Mouse (Mus musculus) Patski (cell line): Measurements from ENCODE around the gene Ccdc136. TPM values are rescaled to one million over a fixed set of nuclear protein-coding genes. Genes with fewer than 3 reads are reported as not detected.

Experiments
- ATAC-seq: fragments of 100-300 bp; one replicate; pipeline ENCODE4 v1.8.0; 2021
- CTCF ChIA-PET: fragments of 350-600 bp; sonication (Branson Sonifier 250); formaldehyde crosslinking; loops from one replicate; lab custom pipeline; 2022; ENCODE audit warnings: inconsistent platforms; lab: Charles Lee
- POLR2A ChIA-PET: fragments of 350-600 bp; sonication (Branson Sonifier 250); formaldehyde crosslinking; loops from one replicate; lab custom pipeline; 2022; ENCODE audit warnings: antibody characterized with exemption, inconsistent platforms; lab: Charles Lee
- DNase-seq: peaks from one replicate; pipeline ENCODE4 v3.0.0-alpha.2; 2011; ENCODE audit warnings: low read depth, low spot score
- H3K27me3 ChIP-seq: fragments of 371-371 bp; one replicate; pipeline ENCODE4 v1.5.1; 2021
- CTCF ChIP-seq: fragments of 100-300 bp; IDR thresholded peaks from one replicate; pipeline ENCODE4 v1.5.1; 2021
- in situ Hi-C: fragments of 300-500 bp; cut with MboI; formaldehyde crosslinking; loops from 3 replicates; pipeline ENCODE4 v1.11.1; 2018; ENCODE audit warnings: low pct_unique_long_range_greater_than_20kb, mixed read lengths
- polyA plus RNA-seq: library from polyadenylated mRNA; unstranded; gene quantifications from one replicate; pipeline ENCODE4 v1.2.3, GENCODE M21; 2021

Gene Ccdc136
- polyA plus RNA-seq, 1 experiment from 2014 or later: 27.6 TPM

GRCm38 (mm10) chr6:29463388-29463787 is 67.3 kb downstream of the Ccdc136 start:
- DNase-seq: no peak
- CTCF ChIA-PET: interaction anchor here (1.3 kb wide), 1 partner anchor 26 kb away, joined by 3 read pairs; no protein-coding TSS in a partner anchor
- in situ Hi-C loops: no loop called here
- no peak for ATAC-seq
- H3K27me3 ChIP-seq: no peaks in the 10 kb centered on the region
- POLR2A ChIA-PET: no interaction called here
- no peak for TF ChIP-seq CTCF

GRCm38 (mm10) chr6:29467583-29468354 is 71.7 kb downstream of the Ccdc136 start, which contains the start of gene Atp6v1f:
TSS of gene Atp6v1f (plus strand) at chr6:29467718.
- H3K27me3 ChIP-seq: no peaks in the 10 kb centered on the region
- no peak for TF ChIP-seq CTCF
- CTCF ChIA-PET: no interaction called here
- in situ Hi-C loops: no loop called here
- POLR2A ChIA-PET: interaction anchor here (0.5 to 1.1 kb wide), 3 partner anchors 18 to 345 kb away, joined by 3 to 5 read pairs (median 4); no protein-coding TSS in a partner anchor
- DNase-seq (peak; percentile 77), ATAC-seq (peak; percentile 60)

- H3K27me3 ChIP-seq: no peaks in the 10 kb centered on the region
- CTCF ChIA-PET: no interaction called here
- POLR2A ChIA-PET: interaction anchor here (0.8 kb wide), 1 partner anchor 33 kb away, joined by 4 read pairs; no protein-coding TSS in a partner anchor
- no peak for TF ChIP-seq CTCF
- in situ Hi-C loops: no loop called here
- DNase-seq (no peak), ATAC-seq (no peak)
These were observed 72.7 kb downstream of the Ccdc136 start for GRCm38 (mm10) chr6:29468851-29469250.

GRCm38 (mm10) chr6:29471137-29471536 is 75.0 kb downstream of the Ccdc136 start, which contains the start of gene Atp6v1fnb:
TSS of gene Atp6v1fnb (plus strand) at chr6:29471437.
- no peak for TF ChIP-seq CTCF
- DNase-seq (no peak), ATAC-seq (no peak)
- ChIA-PET CTCF (no interaction called here), POLR2A (no interaction called here)
- in situ Hi-C loops: no loop called here
- H3K27me3 ChIP-seq: no peaks in the 10 kb centered on the region

GRCm38 (mm10) chr6:29473941-29474691 is 78.0 kb downstream of the Ccdc136 start:
- ATAC-seq: no peak
- CTCF ChIA-PET: no interaction called here
- POLR2A ChIA-PET: no interaction called here
- TF ChIP-seq CTCF: no peak
- DNase-seq: no peak
- no peaks in the 10 kb centered on the region for H3K27me3 ChIP-seq
- in situ Hi-C loops: no loop called here

- in situ Hi-C loops: no loop called here
- no peak for TF ChIP-seq CTCF
- CTCF ChIA-PET: interaction anchor here (1.0 kb wide), 1 partner anchor 9 kb away, joined by 3 read pairs; no protein-coding TSS in a partner anchor
- H3K27me3 ChIP-seq: no peaks in the 10 kb centered on the region
- POLR2A ChIA-PET: no interaction called here
- ATAC-seq (no peak), DNase-seq (no peak)
These were observed 78.6 kb downstream of the Ccdc136 start for GRCm38 (mm10) chr6:29474736-29475135.

Other genes starting within 250 kb of the Ccdc136 start
- 50.0 TPM for gene Rbm28, start 231.3 kb upstream of the Ccdc136 start, polyA plus RNA-seq
- gene Prrt4, start 216.7 kb upstream of the Ccdc136 start, polyA plus RNA-seq: 0.06 TPM
- gene Impdh1, start 179.9 kb upstream of the Ccdc136 start, polyA plus RNA-seq: 28.2 TPM
- 14.0 TPM for gene Hilpda, start 123.8 kb upstream of the Ccdc136 start, polyA plus RNA-seq
- gene Fam71f2, start 116.7 kb upstream of the Ccdc136 start, polyA plus RNA-seq: 0.12 TPM
- 0.18 TPM for gene Fam71f1, start 77.2 kb upstream of the Ccdc136 start, polyA plus RNA-seq
- 448 TPM for gene Calu, start 48.2 kb upstream of the Ccdc136 start, polyA plus RNA-seq
- 0.28 TPM for gene Opn1sw, start 7.8 kb upstream of the Ccdc136 start, polyA plus RNA-seq
- gene Flnc, start 36.9 kb downstream of the Ccdc136 start, polyA plus RNA-seq: 94.6 TPM
- gene Atp6v1f, start 71.4 kb downstream of the Ccdc136 start, polyA plus RNA-seq: 300 TPM
- gene Atp6v1fnb, start 75.1 kb downstream of the Ccdc136 start, polyA plus RNA-seq: not detected
- gene Kcp, start 111.6 kb downstream of the Ccdc136 start, polyA plus RNA-seq: 0.85 TPM
- 0.45 TPM for gene Irf5, start 130.3 kb downstream of the Ccdc136 start, polyA plus RNA-seq
- 72.2 TPM for gene Tnpo3, start 213.6 kb downstream of the Ccdc136 start, polyA plus RNA-seq